Mouse (Mus musculus) cerebellum, postnatal 4 days (tissue): ENCODE measurements around the gene Mettl24.

Experiments
- DNase-seq, 2 experiments: peaks; one replicate each; pipeline ENCODE4 v3.0.0; 2022; ENCODE audit warnings: low spot score in 2 of 2, mixed read lengths in 1 of 2

Gene Mettl24

GRCm38 (mm10) chr10:40683092-40683867 is at the start of gene Mettl24:
TSS of gene Mettl24 (plus strand) at chr10:40683282.
- peak; percentile 47 to 68 for DNase-seq

GRCm38 (mm10) chr10:40637331-40637730 is 45.8 kb upstream of the Mettl24 start:
- DNase-seq: no peak

DNA sequence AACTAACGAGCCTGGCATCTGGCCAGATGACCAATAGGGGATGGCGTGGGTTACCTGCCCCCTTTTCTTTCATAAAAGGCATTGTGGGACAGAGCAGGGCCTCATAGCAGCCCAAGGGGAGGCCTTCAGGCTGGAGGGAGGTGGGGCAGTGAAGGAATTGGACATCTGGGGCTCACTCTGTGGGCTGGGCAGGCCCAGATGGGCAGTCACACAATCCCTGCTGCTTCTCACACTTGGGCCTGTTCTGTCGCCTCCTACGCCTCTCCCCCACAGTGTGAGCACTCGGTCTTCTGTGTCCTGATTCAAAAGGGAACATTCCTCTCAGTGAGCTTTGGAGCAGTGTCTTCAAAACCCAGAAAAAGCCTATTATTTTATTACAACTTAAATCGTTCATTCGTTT is 44.8 kb upstream of the Mettl24 start:
- no peak for DNase-seq

DNA sequence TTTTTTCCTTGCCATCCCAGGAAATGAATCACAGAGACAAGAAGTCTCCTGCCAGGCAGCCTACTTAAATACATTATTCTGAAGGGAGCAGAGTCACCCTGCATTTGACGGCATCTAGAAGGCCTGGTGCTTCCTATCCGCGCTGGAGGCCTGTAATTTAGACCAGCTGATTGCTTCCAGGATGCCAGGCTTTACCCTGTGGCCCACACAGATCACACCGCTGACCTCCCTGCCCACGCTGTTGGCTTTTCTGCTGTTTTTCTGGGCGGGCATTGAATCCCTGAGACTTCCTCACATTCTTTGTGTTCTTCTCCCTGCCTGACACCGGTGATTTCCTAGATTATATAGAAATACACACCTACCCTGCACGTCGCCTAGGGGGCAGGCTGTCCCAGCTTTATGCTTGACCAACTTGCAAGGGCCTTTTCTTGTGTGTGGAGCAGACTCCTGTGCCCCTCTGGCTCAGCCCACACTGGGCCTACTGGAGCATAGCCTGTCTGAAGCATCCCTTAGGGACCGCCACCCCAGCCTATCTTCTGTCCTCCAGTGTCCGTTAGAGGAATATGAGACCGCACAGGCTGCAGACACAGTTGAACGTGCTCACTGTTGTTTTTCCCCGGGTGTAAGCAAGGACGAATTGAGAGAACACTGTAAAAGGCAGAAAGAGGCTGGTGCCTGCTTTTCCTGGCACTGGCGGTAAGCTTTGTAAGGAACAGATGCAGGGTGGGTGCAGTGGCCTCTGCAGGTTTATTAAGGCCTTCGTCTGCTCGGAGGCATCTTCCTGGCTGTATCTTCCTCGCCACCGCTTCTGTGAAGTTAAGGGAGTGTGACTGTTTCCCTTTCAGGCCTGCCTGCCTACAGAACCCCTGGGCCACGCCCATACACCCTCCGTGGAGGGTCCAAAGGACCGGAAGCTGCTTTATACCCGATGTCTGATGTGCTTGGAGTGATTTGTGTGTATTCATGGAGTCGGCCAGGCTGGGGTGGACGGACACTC is 44.0 kb upstream of the Mettl24 start:
- DNase-seq: peak in 1 of 2 experiments; percentile 22

DNA sequence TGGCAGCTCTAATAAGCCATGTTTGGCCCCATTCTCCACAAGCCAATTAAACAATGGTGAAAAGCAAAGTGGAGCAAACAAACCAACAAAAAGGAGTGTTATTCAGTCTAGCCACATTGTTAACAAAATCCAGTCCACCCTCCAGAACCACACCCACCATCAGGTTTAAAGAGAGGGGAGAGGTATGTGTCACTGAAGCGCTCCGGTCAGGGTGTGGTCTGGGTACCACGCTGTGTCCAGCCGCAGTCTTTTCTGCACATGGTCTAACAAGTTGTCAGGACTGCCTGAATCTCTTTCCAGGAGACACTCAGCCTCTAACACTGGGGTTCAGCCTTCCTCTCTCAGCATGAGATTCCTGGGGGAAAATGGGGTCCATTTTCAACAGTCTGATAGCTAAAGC is 42.7 kb upstream of the Mettl24 start:
- DNase-seq: no peak

DNA sequence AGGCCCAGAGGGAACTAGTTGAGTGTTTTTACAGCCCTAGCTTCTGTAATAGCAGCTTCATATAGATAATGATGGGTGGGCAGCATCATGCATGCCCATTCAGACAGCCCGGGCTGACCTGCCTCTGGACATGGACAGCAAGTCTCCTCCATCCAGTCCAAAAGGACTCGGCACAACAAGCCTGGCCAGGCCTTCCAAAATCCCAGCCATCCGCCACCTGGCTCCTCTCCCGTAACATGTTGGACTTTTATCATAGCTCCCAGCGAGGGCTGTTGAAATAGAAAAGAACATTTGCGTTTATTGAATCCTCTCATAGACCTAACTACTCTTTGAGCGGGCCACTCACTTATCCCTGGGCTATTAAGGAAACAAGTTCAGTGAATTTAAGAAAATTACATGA is 41.2 kb upstream of the Mettl24 start:
- no peak for DNase-seq

GRCm38 (mm10) chr10:40643126-40643525 is 40.0 kb upstream of the Mettl24 start:
- no peak for DNase-seq

DNA sequence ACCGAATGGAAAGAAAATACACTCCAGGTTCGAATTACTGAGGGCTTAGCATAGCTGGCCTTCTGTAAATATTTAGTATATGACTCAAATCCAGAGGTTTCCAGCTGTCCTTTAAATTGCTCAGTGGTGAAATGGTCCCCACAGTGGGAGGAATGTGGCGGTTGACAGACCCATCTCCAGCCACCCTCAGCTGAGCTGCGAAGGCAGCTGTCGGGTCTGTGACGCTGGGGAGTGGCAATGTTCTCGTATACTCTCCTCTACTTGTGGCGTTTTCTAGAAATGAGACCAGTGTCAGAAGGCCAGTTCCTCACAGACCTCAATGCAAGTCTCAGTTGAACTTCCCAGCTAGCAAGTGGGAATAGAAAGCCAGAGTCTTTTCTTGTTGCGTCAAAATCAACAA is 38.6 kb upstream of the Mettl24 start:
- DNase-seq: no peak

DNA sequence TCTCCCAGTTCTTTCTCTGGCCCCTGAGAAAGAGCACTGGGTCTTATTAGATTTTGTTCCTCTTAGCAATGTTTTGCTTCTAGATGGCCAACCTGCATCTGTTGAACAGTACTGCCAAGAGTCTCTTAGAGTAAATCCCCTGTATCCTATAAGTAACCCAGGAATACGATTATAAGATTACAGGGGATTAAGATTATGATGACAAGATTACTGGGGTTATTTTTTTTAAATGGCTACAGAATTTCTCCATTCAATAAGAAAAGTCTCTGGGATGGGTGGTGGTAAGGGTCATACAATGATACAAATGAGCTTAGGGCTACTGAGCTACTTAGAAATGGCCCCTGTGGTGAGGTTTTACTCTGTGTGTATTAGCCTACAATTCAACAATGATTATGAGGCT is 37.7 kb upstream of the Mettl24 start:
- DNase-seq: no peak

DNA sequence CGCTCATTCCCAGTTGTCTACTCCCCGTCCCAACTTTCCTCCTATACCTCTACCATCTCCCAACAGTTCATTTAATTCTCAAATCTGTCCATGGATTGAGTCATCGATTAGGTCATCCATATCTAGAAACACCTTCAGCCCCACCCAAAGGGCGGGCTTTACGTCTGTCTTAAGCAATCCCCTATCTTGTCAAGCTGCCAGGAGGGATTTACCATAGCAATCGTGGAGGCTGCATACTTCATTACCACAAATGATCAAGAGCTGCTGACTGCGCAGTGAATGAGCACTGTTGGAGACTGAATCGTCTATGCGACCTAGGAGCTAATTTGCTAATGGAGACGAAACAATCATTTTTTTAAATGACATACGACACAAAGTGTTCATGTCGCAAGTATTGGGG is 34.3 kb upstream of the Mettl24 start:
- no peak for DNase-seq

DNA sequence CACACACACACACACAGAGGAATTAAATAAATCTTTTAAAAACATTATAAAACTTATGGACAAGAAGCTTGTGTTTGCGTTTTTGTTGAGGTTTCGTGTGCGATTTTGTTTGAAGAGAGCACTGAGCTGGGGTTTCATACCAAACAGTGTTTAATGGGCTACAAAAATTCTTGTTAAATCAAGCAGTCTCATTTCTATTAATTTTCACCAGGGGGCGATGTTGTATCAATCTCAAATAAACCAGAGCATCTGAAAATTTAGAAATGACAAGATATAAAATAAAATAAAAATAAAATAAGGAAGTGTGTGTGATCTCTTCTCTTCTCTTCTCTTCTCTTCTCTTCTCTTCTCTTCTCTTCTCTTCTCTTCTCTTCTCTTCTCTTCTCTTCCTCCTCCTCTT is 33.4 kb upstream of the Mettl24 start:
- no peak for DNase-seq

GRCm38 (mm10) chr10:40651676-40652075 is 31.4 kb upstream of the Mettl24 start:
- no peak for DNase-seq

DNA sequence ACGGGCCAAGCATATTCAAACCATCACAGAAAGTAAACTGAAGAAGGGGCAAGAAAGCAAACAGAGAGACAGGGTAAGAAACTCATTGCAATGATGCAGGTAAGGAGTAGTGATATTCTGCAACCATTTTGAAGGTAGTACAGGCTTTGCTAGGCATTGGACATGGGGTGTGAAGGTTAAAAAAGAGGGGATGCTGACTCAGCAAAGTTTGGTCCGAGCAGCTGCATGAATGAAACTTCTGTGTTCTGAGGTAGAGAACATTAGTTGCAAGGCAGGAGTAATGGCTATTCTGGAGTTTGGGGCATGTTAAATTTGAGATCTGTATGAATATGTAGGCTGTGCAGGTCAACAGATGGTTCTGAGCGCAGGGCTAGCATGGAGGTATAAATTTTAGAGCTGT is 17.8 kb upstream of the Mettl24 start:
- DNase-seq: no peak

DNA sequence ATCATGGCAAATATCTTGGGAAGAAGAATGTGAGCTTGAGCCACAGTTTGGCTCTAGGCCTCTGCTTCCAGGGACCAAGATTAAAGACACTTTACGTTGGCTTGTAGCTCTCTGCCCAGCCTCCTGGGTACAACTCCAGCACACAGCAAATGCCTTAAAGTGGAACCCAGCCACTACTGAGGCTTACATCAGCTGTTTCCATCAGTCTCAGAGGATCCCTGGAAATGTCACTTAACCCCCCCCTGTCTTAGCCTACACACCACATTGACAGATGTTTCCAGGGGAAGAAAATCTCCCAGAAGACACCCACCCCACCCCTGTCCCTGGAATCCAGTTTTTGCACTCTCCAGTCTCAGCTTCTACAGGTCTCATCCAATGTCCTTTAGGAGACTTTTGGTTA is 16.1 kb upstream of the Mettl24 start:
- no peak for DNase-seq

DNA sequence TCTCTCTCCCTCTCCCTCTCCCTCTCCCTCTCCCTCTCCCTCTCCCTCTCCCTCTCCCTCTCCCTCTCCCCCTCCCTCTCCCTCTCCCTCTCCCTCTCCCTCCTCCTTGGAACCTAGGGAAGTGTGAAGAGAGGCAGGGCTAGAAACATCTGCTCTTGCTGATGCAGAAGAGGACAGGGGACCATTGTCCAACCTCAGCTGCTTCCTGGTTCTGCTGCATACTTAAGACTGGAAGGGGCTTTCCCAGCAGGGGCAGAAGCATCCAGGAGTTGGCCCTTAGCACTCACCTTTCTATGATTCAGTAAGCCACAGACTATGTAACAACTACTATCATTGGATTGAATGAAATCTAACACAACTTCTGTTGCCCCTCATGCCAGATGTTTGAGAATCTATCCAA is 14.4 kb upstream of the Mettl24 start:
- DNase-seq: no peak

DNA sequence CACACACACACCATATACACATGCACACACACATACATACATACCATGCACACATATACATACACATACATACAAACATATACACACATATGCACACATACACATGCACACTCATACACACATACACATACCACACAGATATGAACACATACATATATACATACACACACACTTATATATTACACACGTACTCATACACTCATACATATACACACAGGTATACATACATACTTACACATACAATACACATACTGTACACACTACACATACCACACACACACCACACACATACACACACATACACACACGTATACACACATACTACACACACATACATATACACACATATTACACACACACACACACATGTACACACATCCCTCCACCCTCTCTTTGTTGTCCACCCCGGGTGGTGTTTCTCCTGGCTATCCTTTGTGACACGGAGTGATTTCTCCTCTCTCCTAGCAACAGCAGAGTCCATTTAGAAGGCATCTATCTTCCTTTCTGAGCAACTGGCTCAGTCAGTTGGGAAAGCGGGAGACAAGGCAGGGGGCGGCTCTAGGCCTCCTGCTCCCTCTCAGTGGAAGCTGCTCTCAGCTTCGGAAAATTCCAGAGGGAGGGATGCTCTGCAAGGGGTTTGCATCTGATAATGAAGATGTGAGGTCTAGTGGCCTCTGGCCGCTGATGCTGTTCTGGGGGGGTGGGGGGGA is 10.3 kb upstream of the Mettl24 start:
- no peak for DNase-seq

GRCm38 (mm10) chr10:40673297-40673665 is 9.8 kb upstream of the Mettl24 start:
- no peak for DNase-seq

- no peak for DNase-seq
Observed at GRCm38 (mm10) chr10:40674151-40674550, 8.9 kb upstream of the Mettl24 start.

GRCm38 (mm10) chr10:40675921-40676320 is 7.2 kb upstream of the Mettl24 start:
- DNase-seq: no peak

GRCm38 (mm10) chr10:40678477-40678876 is 4.6 kb upstream of the Mettl24 start:
- no peak for DNase-seq

GRCm38 (mm10) chr10:40682470-40682869 is 612 bp upstream of the Mettl24 start:
- DNase-seq: no peak

GRCm38 (mm10) chr10:40683868-40684253 is 779 bp downstream of the Mettl24 start:
- no peak for DNase-seq
